Mouse (Mus musculus): Measurements from ENCODE around the gene Bcl2l15. TPM values are rescaled to one million over a fixed set of nuclear protein-coding genes. Genes with fewer than 3 reads are reported as not detected.
"Not testable (repeated sequence)": the region's sequence is repeated elsewhere in the genome, so short reads cannot be mapped to it uniquely, and the experiment has no call there.

The Bcl2l15 gene
- polyA plus RNA-seq (2017; shearing (Covaris generic)) = 1 to 10 TPM in 2 of 3 experiments, under 1 TPM in 1; 0.93 to 9.9 (median 6.3) TPM

DNA sequence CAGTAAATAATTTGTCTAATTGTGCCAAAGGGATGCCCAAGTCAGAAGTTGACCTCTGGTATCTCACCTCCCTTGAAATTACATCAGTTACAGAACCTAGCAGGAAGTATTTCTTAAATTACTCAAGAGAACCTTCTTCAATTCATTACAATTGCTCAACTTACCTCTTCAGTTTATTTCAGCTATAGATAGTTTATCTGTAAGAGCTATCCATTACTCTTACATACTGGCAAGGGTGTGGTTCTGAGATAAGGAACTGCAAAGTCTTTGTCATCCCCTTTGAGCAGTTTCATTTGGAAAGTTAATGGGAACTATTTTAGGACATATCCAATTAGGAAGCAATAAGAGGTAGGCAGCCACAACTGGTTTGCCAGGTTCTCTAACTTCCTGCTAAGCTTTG, at the start of gene Bcl2l15:
Gene Bcl2l15, plus strand, starts transcription at position 176 of the 400 bp plus-strand sequence.
- no peak for ATAC-seq

DNA sequence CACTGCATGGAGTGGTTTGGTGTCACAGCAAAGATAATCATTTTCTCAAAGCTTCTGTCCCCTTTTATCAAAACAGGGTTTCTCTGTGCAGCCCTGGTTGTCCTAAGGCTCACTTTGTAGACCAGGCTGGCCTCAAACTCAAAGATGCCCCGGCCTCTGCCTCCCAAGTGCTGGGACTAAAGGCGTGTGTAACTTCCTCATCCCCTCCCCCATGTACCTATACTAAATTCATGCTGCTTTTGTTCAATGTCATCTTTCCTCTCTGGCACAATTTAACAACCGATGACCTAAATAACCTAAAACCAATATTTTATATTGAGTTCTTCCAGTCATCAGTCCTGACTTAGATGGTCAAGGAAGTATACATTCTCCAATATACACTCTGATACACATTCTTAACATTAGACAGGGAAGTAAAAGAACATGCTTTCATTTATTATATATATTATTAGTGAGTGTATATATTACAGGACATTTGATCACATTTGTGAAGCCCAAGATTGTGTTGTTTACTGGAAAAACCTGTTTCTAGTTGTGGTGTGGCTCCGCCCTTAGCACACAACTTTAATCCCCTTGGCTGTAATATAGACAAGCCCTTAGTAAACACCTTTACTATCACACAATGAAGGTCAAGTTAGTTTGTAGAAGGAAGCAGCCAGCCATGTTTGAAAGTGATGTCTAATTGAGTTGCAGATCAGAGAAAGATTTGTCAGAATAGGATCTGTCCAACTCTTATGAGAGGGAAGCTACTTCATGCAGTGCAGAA, 49.4 kb upstream of the Bcl2l15 start:
- no peak for ATAC-seq

DNA sequence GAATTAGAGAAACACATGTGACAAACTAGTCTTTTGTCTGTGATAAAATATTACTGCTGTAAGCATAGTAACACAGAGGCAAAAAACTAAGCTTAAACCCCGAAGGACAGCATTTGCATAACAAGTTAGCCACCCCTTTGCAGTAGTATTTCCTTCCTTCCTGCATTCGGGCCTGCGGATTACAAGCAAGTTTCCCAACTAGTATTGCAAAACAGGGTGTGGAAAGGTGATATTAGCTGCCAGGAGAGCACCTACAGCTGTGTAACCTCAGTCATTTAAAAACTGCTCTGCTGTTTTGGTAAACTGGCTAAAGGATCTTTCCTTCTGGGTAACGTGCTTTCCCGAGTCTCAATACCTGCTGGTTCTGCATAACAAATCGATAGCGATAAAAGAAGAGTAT, 45.2 kb upstream of the Bcl2l15 start:
- no peak for ATAC-seq

DNA sequence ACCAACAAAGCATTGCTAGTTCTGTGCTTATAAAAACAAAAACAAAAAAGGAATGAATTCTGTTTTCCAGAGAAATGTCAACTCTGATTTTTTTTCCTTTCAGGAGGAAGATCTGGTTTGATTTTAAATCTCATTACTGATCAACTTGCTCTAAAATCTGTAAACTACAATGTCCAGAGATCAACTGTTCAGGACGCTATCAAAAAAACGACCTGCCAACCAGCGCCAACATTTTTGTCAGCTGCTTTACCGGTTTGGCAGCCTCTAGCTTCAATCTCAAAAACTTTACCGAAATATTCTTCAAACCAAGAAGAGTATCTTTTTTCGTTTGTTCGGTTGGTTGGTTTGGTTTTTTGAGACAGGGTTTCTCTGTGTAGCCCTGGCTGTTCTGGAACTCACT, 43.3 kb upstream of the Bcl2l15 start:
- no peak for ATAC-seq

DNA sequence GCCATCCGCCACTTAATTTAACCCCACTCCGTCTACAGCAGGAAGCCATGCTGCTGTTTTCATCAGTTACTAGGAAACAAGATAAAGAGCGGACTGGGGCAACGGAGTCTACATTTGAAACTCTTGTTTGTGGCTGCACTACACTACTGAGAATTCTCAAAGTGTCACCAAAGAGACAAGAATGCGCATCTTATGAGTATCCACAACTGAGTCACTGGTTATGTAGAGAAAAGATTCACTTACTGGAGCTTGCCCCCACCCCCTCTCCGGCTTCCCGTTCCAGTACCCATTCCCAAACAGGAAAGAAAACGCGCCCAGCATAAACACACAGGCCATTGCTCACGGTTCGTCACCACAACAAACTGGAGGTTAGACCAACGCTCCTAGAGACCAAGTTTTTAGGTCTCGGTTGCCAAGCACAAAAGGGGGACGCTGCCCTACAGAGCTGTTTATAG, 42.5 kb upstream of the Bcl2l15 start:
- ATAC-seq = peak; percentile 66

DNA sequence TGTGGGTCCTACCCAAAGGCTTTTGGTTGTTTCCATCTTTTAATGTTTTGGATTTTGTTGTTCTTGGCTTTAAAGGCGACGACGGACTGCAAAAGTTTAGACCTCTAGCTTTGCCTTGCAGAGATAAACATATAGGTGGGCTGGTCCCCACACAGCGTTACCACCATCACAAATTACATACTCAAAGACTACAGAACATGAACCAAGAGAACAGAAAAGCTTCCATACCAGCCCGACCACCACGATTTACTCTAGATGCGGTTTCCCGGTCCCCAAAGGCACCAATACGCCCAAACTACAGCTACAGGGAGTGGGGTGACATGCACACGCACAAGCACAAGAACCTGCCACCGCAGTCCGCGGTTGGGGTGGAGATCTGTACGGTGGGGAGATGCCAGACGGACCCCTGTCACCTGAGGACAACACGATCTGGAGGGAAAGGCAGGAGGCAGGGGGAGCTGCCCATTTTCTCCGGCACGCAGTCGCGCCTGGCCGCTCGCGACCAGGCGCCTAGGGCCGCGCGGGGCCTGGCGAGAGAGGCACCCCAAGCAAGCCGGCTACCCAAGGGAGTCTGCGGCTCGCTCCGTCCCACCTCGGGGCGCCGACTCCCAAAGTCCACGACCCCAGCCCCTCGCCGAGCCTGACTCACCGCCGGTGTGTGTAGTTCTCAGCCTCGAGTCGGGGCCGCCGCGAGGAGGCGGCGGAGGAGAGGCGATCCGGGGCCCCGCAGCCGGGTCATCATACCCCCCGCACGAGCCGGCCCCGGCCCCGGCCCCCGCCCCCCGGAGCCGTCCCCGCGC, 41.9 kb upstream of the Bcl2l15 start:
- peak; percentile 15 for ATAC-seq

DNA sequence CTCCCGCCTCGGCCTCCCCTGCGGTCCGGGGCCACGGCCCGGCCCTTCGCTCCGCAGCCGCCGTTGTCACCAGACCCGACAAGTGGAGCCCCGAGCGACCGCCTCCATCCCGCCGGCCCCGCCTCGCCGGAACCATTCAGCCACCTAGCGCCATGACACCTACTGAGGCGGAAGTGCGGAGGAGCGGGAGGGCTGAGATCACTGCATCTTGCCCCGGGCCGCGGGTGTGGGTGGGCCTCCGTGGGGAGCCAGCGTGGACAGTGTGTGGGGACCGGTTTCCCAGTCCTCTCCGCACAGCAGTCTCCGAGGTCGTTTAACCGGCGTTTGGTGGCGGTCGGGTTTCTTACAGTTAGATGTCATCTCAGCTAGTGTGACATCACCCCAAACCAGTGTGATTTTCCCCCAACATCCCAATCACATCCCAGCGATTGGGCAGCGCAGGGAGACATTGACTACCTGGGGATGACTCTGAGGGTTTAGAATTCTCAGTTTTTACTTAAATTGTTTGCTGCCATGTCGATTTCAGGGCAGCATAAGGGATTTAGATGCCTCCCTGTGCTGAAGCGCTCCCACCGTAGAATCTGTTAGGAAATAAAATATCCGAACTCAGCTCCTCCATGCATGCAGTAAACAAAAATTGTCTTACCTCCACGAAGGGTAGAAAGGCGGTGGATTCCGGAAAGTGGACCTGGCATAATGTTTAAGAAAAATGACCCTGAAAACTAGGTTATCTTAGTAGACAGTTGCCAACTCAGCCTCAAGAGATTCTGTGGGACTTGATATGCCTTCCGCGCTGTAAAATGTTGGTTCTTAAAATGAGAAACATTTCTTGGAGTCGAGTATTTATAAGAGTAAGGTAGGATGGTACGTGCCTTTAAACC, 40.9 kb upstream of the Bcl2l15 start, which contains the start of gene Hipk1:
Gene Hipk1, minus strand, starts transcription at position 334 of the 881 bp plus-strand sequence.
- ATAC-seq = peak; percentile 87

DNA sequence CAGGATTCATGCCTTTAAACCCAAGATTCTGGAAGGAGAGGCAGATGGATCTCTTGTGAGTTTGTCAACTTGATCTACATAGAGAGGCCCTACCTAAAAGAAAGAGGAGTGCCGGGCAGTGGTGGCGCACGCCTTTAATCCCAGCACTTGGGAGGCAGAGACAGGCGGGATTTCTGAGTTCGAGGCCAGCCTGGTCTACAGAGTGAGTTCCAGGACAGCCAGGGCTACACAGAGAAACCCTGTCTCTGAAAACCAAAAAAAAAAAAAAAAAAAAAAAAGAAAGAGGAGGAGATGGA, 40.3 kb upstream of the Bcl2l15 start:
- not testable (repeated sequence) for ATAC-seq

DNA sequence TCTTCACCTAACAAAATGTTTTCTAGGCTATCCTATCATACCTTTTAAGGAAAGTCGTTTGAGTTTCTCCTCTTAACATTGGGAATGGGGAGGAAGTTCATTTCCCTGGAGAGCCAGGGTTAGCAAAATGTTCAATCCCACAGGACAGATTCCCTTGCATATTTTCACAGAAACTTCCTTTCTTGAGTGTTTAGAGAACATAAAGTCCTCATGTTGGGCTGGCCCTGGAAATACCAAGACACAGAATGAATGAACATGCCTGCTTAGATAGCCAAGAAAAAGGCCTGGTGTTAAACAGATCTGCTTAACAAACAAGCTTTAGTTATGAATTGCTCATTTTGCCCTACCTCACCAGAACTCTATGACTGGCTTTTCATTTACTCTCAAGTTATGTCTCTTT, 39.8 kb upstream of the Bcl2l15 start:
- ATAC-seq = no peak

DNA sequence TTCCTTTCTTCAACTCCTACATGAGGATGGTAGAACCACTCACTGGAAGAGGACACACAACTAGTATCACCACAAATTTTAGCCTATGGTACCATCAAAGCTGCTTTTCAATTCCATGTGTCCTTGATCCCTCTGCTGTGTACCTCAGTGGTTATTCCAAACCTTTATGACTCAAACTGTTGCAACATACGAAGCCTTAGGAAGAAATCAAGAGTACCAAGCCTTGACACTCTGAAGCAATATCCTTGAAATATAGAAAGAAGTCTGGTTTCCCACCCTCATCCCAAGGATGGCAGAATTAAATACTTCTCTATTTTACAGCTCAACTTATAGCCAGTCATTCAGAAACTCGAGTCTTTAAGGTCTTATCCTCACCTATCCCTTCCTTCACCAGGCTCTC, 36.0 kb upstream of the Bcl2l15 start:
- no peak for ATAC-seq

DNA sequence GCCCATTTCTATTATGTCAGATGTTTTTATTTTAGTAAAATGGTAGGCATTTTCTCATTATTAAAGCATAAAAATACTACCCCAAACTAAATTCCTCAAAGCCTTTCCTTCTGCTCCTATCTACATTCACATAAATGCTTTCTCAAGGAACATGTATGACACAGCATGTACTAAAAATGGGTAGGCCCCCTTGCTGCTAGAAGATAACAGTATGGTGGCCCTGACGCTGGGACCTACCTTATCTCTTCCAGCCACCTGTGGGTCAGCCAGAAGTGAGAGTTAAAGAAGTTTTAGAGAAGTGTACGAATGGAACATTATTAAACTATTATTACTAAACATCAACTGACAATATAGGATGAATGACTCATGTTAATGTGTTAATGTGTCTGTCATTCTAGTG, 32.9 kb upstream of the Bcl2l15 start:
- ATAC-seq = no peak

DNA sequence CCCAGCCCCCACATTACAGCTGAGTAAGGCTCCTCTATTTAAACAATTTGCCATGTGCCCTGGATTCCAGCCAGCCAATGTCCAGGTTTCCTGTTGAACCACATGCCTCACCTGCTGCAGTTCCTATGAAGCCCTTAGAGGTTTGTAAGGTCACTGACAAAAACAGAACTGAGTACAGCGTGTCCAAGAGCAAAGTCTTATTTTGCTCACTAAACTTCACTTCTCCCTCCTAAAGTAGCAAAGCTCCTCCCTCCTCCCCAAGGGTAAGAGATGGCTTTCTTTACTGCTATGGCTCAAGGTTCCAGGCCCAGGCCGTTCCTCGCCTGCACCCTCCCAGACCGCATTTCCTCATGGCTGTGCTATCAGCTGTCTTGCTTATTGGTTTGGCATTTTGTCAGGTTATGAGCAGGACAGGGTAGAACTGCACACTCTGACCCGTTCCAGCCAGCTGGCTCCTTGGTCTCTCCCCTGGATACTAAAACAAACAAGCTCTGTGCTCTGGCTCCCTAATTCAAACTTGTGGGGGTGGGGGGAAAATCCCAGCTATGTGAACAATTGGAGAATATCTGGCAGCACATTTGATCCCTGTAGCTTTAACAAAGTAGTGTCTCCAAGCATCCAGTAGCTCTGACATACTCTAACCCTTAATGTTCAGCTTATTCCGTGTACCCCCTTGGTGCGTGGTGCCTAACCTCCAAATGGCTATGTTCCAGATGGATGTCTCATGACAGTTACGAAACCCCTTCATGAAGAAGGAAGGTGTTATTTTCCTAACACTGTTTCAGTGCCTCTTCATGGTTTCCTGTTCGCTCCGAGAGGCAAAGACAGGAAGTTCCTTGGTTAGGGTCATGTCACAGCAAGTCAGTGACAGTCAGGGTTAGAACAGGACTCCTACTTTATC, 30.5 kb upstream of the Bcl2l15 start:
- ATAC-seq = peak; percentile 90

DNA sequence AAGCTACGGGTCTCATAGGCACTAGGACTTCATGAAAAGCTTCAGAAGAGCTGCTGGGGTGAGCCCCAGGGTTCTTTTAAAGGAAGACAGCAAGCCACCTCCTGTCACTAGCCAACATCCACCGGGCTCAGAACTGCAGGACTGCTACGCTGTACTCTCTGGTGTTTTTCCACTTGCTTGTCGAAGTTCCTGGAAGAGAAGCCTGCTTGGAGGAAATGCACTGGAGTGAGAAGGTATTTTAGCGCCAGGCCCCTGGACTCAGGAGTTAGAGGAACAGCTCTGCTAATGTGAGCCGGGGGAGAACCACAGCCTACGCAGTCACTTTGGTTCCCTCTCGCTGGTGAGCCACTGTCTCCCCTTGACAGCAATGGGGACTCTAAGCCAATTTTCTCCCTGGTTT, 29.5 kb upstream of the Bcl2l15 start:
- ATAC-seq = peak; percentile 34

DNA sequence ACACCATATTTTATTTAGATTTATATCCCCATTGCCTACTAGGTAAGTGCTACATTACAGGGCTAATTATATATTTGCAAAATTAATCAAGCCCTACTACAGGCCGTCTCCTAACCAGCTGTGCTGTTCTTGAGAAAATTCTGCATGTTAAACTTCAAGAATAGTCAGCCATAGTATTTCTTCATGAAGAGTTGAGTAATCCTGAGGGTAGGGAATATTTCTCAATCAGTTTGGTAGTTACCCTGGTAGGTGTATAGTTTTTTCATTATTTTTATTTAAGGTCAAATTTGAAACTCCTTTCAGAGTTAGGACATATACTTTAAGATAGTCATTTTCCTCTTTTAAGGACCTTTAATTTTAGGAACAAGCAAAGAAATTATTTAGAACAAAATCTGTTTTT, 26.7 kb upstream of the Bcl2l15 start:
- no peak for ATAC-seq

DNA sequence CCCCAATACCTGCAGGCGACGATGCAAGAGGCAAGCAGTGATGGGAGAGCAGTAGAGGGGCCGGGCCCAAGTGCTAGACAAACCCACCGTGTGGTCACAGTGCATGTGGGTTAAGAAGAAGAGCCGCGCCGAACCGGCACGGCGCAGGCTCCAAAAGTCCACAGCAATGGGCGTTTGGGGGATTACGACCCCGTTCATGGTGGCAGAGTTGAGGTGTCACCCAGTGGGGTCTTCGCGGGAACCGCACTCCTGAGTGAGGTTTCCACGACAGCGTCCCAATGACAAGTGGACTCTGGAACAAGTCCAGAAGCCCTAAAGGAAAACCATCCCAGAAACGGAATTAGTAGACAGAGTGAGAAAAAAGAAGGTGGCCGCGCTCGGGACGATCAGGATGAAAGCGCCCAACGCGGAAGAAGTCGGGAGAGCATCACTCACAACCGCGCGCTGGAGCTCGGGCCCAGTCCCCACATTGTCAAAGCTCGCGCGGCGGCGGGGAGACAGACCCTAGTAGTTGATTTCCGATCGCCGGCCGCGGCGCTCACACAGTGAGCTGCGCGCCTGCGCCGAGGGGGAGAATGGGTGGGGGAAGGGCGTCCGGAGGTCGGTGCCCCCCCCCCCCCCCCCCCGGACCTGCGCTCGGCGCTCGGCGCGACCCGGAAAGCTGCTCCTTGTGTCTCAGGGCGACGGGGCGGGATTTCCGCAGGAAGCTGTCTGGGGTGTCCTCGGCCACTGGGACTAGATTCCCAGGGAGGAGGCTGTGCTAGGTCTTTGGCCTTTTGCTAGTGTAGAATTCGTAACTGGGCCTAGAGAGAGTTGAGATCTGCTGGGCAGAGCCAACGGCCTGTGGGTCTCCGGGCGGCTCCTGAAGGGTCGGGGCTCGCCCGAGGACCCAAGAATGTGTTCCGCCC, 23.3 kb upstream of the Bcl2l15 start, which contains the start of the genes Dclre1b, Ap4b1 and Gm43064:
Gene Dclre1b, minus strand, starts transcription at position 554 of the 908 bp plus-strand sequence.
Gene Ap4b1, plus strand, starts transcription at position 630 of the 908 bp plus-strand sequence.
Gene Gm43064, plus strand, starts transcription at position 683 of the 908 bp plus-strand sequence.
- ATAC-seq = peak; percentile 89

DNA sequence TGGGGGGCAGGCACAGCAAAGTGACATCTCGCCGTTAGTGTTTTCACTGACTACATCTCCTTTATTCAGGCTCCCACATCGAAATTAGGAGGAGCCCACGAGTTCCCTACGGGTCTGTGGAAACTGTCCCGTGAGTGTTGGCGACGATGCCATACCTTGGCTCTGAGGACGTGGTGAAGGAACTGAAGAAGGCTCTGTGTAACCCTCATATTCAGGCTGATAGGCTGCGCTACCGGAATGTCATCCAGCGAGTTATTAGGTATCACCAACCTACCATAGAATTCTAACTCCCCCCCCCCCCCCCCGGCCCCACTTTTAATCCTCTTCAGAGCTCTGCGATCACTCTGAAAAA, 22.6 kb upstream of the Bcl2l15 start:
- ATAC-seq = peak; percentile 30

DNA sequence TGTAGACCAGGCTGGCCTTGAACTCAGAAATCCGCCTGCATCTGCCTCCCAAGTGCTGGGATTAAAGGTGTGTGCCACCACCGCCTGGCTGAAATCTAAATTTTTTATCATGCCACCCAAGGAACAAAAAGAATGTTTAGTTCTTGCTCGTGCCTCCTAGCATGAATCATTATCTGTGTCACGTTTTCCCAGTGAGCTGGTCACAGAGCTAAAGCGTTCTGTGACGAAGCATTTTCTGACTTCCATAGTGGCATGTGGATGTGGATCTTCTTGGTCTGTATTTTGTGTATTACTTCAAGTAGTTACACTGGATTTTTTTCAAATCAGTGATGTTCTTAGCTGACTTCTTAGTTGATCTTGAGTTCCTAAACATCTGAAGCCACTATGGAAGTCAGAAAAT, 21.4 kb upstream of the Bcl2l15 start:
- ATAC-seq = no peak

DNA sequence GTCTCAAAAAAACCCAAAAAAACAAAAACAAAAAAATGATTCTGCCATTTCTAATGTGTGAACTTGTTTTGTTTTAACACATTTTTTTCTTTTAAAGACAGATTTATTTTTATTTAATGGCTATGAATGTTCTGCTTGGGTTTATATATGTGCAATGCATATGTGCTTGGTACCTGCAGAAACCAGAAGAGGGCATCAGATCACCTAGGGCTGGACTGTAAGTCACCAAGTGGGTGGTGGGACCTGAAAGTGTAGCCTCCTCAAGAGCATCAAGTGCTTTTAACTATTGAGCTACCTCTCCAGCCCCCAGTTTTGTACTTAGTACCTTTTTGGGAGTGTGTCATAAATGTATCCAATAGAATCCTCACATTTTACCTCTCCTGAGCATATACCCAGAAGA, 4.9 kb upstream of the Bcl2l15 start:
- no peak for ATAC-seq

DNA sequence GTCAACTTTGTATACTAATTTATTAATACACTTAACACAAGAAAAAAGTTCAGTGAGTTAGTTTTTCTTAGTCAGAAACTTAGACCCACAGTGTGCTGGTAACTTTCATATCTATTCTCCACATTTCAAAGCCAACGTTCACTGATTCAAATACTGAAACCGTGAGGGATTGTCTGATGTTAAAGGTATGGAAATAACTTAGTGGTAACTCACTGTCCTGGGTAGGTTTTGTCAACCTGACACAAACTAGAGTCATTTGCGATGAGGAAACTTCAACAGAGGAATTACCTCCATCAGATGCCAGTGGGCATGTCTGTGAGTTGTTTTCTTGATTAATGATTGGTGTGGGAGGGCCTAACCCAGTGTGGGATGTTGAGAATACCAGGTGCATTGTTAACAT, 3.4 kb upstream of the Bcl2l15 start:
- peak; percentile 56 for ATAC-seq

DNA sequence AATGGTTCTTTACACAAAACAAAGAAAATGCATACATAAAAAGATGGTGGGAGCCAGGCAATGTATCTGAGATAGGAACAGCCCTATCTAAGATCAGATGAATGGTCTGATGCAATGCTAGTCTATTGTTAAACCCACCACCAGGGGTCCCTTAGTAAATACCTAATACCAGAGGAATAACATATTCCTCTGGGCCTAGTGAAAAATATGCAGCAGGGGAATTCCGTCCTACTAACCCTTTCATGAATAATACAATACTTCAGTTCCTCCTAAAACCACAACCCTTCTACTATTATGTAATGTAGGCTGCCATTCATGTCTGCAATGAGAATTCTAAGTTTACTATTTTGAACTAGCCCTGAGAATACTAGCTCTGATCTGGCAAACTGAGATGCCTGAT, 1.7 kb upstream of the Bcl2l15 start:
- peak; percentile 80 for ATAC-seq

DNA sequence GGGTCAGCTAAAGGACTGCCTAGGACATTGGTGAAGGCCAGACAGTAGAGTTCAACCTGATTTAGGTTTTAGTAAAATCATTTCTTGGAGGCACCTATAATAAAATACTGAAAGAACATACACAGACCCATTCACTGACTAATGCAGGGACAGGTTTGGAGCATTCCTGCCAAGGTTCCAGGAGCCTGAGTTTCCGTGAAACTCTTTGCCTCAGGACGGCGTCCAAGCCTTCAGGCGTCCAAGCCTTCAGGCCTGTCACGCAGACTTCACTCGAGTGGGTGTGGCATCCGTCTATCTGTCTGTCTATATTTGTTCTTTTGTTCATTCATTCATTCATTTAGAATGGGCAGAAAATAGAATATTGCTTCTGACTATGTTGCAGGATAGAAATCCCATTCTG, 1.3 kb upstream of the Bcl2l15 start:
- no peak for ATAC-seq

Data from inflammation-experienced regulatory T-cells, adult 6 months (primary cell).